8 mouse cellular contexts compared by ENCODE assay signal in the genomic region with DNA sequence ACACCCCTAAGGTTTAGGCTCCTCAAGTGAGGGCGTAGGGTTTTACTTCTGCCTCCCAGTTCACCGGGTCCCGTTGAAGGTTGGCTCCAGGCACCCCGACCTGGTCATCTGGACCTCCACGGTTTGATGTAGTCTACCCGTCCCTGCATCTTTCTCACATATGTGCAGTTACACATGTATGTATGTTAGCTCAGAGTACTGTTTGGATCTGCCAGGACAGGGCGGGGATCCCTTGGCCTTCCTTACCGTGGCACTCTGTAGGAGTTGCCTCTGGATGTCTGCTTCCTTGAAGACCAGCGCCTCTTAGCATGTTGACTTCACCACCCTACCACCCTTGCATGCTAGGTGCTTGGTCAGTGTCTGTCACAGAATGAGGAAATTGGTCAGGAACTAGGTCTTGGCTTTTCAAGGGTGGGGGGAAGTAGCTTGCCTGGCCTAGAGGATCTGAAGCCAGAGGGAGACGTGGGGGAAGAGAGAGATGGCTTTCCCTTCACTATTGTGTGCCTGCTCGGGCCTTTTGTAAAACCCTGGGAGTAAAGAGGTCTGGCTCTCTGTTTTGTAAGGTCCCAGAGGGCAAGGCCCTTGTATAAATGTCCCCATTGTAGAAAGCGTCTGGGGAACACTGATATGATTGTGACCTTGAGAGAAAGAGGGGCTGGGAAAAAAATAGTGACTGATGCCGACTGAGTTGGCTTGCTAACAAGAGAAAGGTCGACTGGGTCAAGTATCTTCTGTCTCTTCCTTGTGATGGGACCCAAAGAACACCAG. TPM values are rescaled to one million over a fixed set of nuclear protein-coding genes. Genes with fewer than 3 reads are reported as not detected.
DNase-seq lines count a peak whose midpoint lies in the region; ATAC-seq lines count a peak whose summit lies in the region.

No protein-coding gene starts in this region.

- peaks cover 51% of the 10 kb centered on the region for H3K4me1 ChIP-seq in heart, embryonic 15.5 days (replicated peaks)
- peaks cover 89% of the 10 kb centered on the region for H3K4me1 ChIP-seq in megakaryocyte, embryonic 14.5 days
- peaks cover 36% of the 10 kb centered on the region for H3K4me1 ChIP-seq in stomach, embryonic 16.5 days (ENCODE audit: control insufficient read depth, insufficient read depth, low read length)

- peak overlapping the region; percentile 79 for H3K9ac ChIP-seq in heart, embryonic 15.5 days
- peak overlapping the region; percentile 84 for H3K9ac ChIP-seq in stomach, embryonic 16.5 days (ENCODE audit: low read length)

- no peaks in the 10 kb centered on the region for H3K27me3 ChIP-seq in heart, embryonic 15.5 days
- H3K27me3 ChIP-seq in megakaryocyte, embryonic 14.5 days (replicated peaks), result no peaks in the 10 kb centered on the region
- no peaks in the 10 kb centered on the region for H3K27me3 ChIP-seq in stomach, embryonic 16.5 days (ENCODE audit: control insufficient read depth, insufficient read depth, low read length)

- peak; percentile 65 for DNase-seq in layer of hippocampus, adult 9-11 months
- no peak for DNase-seq in layer of hippocampus, adult 9-10 months (ENCODE audit: low spot score)
- peak; percentile 54 for DNase-seq in embryo, embryonic 11 days
- DNase-seq in kidney, postnatal 25 days, result peak; percentile 32 to 50
- no peak for DNase-seq in adrenal gland, adult (ENCODE audit: inconsistent age in 2 of 2, low spot score in 1 of 2)

- no peaks in the 10 kb centered on the region for H3K36me3 ChIP-seq in heart, embryonic 15.5 days
- peaks cover 40% of the 10 kb centered on the region for H3K36me3 ChIP-seq in megakaryocyte, embryonic 14.5 days (replicated peaks; ENCODE audit: low read length)
- H3K36me3 ChIP-seq in stomach, embryonic 16.5 days (ENCODE audit: control insufficient read depth, insufficient read depth, low read length), result no peaks in the 10 kb centered on the region

- peak overlapping the region; percentile 75 for H3K4me3 ChIP-seq in heart, embryonic 15.5 days
- H3K4me3 ChIP-seq in megakaryocyte, embryonic 14.5 days (replicated peaks), result peak overlapping the region; percentile 97
- H3K4me3 ChIP-seq in stomach, embryonic 16.5 days (replicated peaks; ENCODE audit: low read length), result peak overlapping the region; percentile 70

- no peaks in the 10 kb centered on the region for H3K9me3 ChIP-seq in heart, embryonic 15.5 days (replicated peaks)
- no peaks in the 10 kb centered on the region for H3K9me3 ChIP-seq in megakaryocyte, embryonic 14.5 days
- no peaks in the 10 kb centered on the region for H3K9me3 ChIP-seq in stomach, embryonic 16.5 days (replicated peaks; ENCODE audit: control insufficient read depth, low read length)

- WGBS in heart, embryonic 15.5 days, result 9% methylated on average over 14 of the region's 14 CpGs
- 10% methylated on average over 14 of the region's 14 CpGs for WGBS in stomach, embryonic 16.5 days

- H3K4me2 ChIP-seq in heart, embryonic 15.5 days, result peak overlapping the region; percentile 73
- H3K4me2 ChIP-seq in stomach, embryonic 16.5 days (ENCODE audit: low read depth, low read length), result peak overlapping the region; percentile 86

- ATAC-seq in heart, embryonic 15.5 days (replicated peaks; ENCODE audit: insufficient number of reproducible peaks, insufficient read depth, low FRiP score, low read depth), result no peak; the same call in 1 of the 2 replicates
- ATAC-seq in stomach, embryonic 16.5 days (ENCODE audit: insufficient read depth, low FRiP score), result peak; percentile 26; the same call in 1 of the 2 replicates

- peak overlapping the region; percentile 100 for H3K27ac ChIP-seq in heart, embryonic 15.5 days
- H3K27ac ChIP-seq in stomach, embryonic 16.5 days (ENCODE audit: low read length), result peak overlapping the region; percentile 99

RNA-seq across cellular contexts. Expression of a gene that starts 0.9 kb away (rescaled TPM):
- polyA plus RNA-seq in heart, embryonic 15.5 days (2015; fragmentation: Nextera tagmentation; extraction: Ambion mirVana), result 25.0 and 33.6 TPM in 2 replicates
- polyA plus RNA-seq in megakaryocyte, embryonic 14.5 days (2012; ENCODE audit: insufficient read depth, low replicate concordance), result 9.9 and 10.9 TPM in 2 replicates
- polyA plus RNA-seq in stomach, embryonic 16.5 days (2015; fragmentation: Nextera tagmentation; extraction: Ambion mirVana), result 29.3 and 35.6 TPM in 2 replicates

RNA-seq across cellular contexts. Expression of a gene that starts 39.7 kb away (rescaled TPM):
- 0.93 and 2.5 TPM in 2 replicates for polyA plus RNA-seq in heart, embryonic 15.5 days (2015; fragmentation: Nextera tagmentation; extraction: Ambion mirVana)
- polyA plus RNA-seq in megakaryocyte, embryonic 14.5 days (2012; ENCODE audit: insufficient read depth, low replicate concordance), result not detected in 2 replicates
- 8.7 and 10.5 TPM in 2 replicates for polyA plus RNA-seq in stomach, embryonic 16.5 days (2015; fragmentation: Nextera tagmentation; extraction: Ambion mirVana)

RNA-seq across cellular contexts. Expression of a gene that starts 42.2 kb away (rescaled TPM):
- 565 and 609 TPM in 2 replicates for polyA plus RNA-seq in heart, embryonic 15.5 days (2015; fragmentation: Nextera tagmentation; extraction: Ambion mirVana)
- 145 and 190 TPM in 2 replicates for polyA plus RNA-seq in megakaryocyte, embryonic 14.5 days (2012; ENCODE audit: insufficient read depth, low replicate concordance)
- 835 and 1,068 TPM in 2 replicates for polyA plus RNA-seq in stomach, embryonic 16.5 days (2015; fragmentation: Nextera tagmentation; extraction: Ambion mirVana)

RNA-seq across cellular contexts. Expression of a gene that starts 42.7 kb away (rescaled TPM):
- polyA plus RNA-seq in heart, embryonic 15.5 days (2015; fragmentation: Nextera tagmentation; extraction: Ambion mirVana), result 38.0 and 42.9 TPM in 2 replicates
- polyA plus RNA-seq in megakaryocyte, embryonic 14.5 days (2012; ENCODE audit: insufficient read depth, low replicate concordance), result 113 and 163 TPM in 2 replicates
- 43.1 and 55.2 TPM in 2 replicates for polyA plus RNA-seq in stomach, embryonic 16.5 days (2015; fragmentation: Nextera tagmentation; extraction: Ambion mirVana)

Comparison
In these comparisons a context has a peak if more than half of its experiments do, and no peak if none do; other contexts are left out.
1. DNase-seq: peak in layer of hippocampus, adult 9-11 months (single experiment), embryo, embryonic 11 days (single experiment) and kidney, postnatal 25 days (2 of 2); none in layer of hippocampus, adult 9-10 months (single experiment) and adrenal gland, adult (0 of 2).
2. Peak in every context shown above with its lines, with median percentiles within 50 percentile points of each other: H3K4me3 ChIP-seq.